Mouse (Mus musculus): ENCODE results near the gene Gorasp1. TPM values are rescaled to one million over a fixed set of nuclear protein-coding genes. Genes with fewer than 3 reads are reported as not detected.
A peak's percentile ranks its signal among the peaks of the same experiment; 100 is the strongest.

Gene Gorasp1
- 17.8 and 20.7 TPM in 2 replicates for polyA plus RNA-seq (2012; rRNA removed)

DNA sequence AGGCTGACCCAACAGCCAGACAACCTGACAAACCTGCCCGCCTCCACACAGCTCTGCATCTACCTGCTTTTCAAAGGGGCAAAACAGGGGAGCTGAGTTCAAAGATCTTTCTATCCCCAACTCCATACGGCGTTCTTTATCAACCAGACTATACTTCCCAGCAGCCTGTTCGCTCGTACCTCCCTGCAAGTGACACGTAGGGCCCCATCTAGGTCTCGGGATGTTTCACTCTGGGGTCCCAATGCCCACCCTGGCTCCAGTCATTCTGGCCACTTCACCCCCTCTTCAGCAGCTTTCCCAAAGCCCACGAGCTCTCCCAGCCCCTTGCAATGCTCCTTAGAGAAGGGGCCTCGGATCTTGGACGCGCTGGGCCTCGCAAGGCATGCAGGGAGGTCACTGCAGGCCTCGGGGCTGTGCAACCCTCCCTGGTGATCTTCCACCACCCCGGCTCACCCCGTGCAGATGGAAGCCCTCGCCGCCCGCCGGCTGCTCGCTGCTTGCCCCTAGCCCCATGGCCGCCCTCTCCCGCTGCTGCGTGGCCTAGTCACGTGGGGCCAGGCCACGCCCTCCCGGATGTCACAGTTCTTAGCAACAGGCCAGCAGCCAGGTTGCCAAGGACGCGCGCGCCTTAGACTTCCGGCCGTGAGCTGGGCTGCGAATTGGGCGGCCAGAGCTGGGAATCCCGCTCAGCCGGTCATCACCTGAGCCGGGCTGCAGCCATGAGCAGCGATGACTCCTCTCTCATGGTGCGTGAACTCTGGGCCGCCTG, at the start of gene Gorasp1, which contains the start of gene Ttc21a:
Gorasp1 (minus strand) TSS at position 561 of the 769 bp plus-strand sequence.
Ttc21a (plus strand) TSS at position 602 of the 769 bp plus-strand sequence.
- Histone ChIP-seq H3K27ac (ENCODE audit: insufficient read depth, low read depth, low read length) (peak within 1 kb of the TSS; percentile 19), H3K4me3 (ENCODE audit: insufficient read depth, low read depth, low read length) (peak within 1 kb of the TSS; percentile 88), H3K4me1 (ENCODE audit: control insufficient read depth, insufficient read depth, low read length) (0 out of 2 replicates have a peak, but pooled peaks cover 5% of the 10 kb centered on the region), H3K27me3 (replicated peaks; ENCODE audit: control insufficient read depth, insufficient read depth, low read length) (no peaks in the 10 kb centered on the region), H3K36me3 (ENCODE audit: control insufficient read depth, insufficient read depth, low read length) (no peaks in the 10 kb centered on the region)
- TF ChIP-seq CTCF (conservative IDR thresholded peaks at IDR 0.05; ENCODE audit: insufficient read depth, insufficient read length, low read depth, low read length) (no peak), POLR2A (IDR thresholded peaks at IDR 0.05; ENCODE audit: low read depth, low read length) (peak; percentile 50)
- 3% methylated on average over 40 of the region's 40 CpGs for WGBS
- DNase-seq = peak; percentile 97

DNA sequence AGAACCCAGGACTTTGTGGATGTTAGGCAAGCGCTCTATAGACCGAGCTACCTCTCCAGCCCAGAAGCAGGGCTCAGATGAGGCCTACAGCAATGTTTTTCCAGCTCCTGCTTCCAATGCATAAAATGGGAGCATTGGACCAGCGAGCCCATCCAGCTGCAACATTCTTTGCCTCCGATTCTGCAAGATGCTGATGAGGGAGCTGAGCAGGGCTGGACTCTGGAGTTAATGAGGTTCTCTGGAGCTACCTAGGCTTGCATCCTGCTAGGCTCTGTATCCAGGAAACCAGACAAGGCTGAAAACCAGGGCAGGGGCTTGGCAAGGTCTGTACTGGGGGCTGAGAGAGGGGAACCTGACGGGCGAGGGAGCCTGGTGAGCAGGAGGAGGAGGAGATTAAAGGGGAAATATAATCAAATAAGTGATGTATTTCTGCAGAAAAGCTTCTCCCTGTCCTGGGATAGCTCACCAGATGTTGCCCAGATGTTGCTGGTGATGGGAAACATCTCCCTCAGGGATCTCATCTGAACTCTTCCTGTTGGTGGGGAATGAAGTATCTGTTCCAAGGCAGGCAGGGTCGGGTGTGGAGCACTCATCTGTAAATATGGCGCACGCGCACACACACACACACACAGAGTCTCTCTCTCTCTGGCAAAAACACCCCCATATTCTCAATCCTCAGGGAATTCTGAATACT, 48.7 kb upstream of the Gorasp1 start:
- TF ChIP-seq CTCF (conservative IDR thresholded peaks at IDR 0.05; ENCODE audit: insufficient read depth, insufficient read length, low read depth, low read length) = no peak
- TF ChIP-seq POLR2A (IDR thresholded peaks at IDR 0.05; ENCODE audit: low read depth, low read length) = no peak
- DNase-seq = no peak
- Histone ChIP-seq H3K27me3 (replicated peaks; ENCODE audit: control insufficient read depth, insufficient read depth, low read length) (no peaks in the 10 kb centered on the region), H3K4me3 (ENCODE audit: insufficient read depth, low read depth, low read length) (no peak overlapping the region), H3K27ac (ENCODE audit: insufficient read depth, low read depth, low read length) (no peak overlapping the region), H3K36me3 (ENCODE audit: control insufficient read depth, insufficient read depth, low read length) (no peaks in the 10 kb centered on the region), H3K4me1 (ENCODE audit: control insufficient read depth, insufficient read depth, low read length) (peaks cover 19% of the 10 kb centered on the region)
- 84% methylated on average over 10 of the region's 10 CpGs for WGBS

DNA sequence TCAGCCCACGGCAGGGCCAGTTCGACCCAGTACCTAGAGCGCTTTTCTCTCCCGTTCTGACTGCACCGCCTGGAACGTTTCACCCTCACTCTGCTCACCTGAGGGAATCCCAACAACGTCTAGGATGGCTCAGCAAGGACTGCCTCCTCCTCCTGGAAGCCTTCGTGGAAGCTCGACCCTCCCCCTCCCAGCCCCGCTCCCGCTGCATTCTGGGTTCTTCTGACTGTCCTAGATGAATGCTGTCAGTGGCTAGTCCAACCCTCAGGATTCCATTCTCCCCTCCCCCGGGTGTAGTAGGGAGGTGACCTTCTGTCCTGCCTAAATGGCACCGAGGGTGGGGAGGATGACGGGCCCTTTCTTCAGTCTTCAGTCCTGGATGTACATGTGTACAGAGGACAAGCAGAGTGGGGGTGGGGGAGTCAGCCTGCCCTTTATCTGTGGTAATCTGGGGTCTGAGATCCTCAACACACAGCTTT, 47.2 kb upstream of the Gorasp1 start, which contains the start of gene Csrnp1:
Csrnp1 (minus strand) TSS at position 123 of the 476 bp plus-strand sequence.
- Histone ChIP-seq H3K4me1 (ENCODE audit: control insufficient read depth, insufficient read depth, low read length) (peaks cover 32% of the 10 kb centered on the region), H3K4me3 (ENCODE audit: insufficient read depth, low read depth, low read length) (peak within 1 kb of the TSS; percentile 96), H3K27ac (ENCODE audit: insufficient read depth, low read depth, low read length) (peak within 1 kb of the TSS; percentile 84), H3K36me3 (ENCODE audit: control insufficient read depth, insufficient read depth, low read length) (no peaks in the 10 kb centered on the region), H3K27me3 (replicated peaks; ENCODE audit: control insufficient read depth, insufficient read depth, low read length) (no peaks in the 10 kb centered on the region)
- peak; percentile 31 for DNase-seq
- 35% methylated on average over 14 of the region's 14 CpGs for WGBS
- TF ChIP-seq POLR2A (IDR thresholded peaks at IDR 0.05; ENCODE audit: low read depth, low read length) = no peak
- TF ChIP-seq CTCF (conservative IDR thresholded peaks at IDR 0.05; ENCODE audit: insufficient read depth, insufficient read length, low read depth, low read length) = no peak

DNA sequence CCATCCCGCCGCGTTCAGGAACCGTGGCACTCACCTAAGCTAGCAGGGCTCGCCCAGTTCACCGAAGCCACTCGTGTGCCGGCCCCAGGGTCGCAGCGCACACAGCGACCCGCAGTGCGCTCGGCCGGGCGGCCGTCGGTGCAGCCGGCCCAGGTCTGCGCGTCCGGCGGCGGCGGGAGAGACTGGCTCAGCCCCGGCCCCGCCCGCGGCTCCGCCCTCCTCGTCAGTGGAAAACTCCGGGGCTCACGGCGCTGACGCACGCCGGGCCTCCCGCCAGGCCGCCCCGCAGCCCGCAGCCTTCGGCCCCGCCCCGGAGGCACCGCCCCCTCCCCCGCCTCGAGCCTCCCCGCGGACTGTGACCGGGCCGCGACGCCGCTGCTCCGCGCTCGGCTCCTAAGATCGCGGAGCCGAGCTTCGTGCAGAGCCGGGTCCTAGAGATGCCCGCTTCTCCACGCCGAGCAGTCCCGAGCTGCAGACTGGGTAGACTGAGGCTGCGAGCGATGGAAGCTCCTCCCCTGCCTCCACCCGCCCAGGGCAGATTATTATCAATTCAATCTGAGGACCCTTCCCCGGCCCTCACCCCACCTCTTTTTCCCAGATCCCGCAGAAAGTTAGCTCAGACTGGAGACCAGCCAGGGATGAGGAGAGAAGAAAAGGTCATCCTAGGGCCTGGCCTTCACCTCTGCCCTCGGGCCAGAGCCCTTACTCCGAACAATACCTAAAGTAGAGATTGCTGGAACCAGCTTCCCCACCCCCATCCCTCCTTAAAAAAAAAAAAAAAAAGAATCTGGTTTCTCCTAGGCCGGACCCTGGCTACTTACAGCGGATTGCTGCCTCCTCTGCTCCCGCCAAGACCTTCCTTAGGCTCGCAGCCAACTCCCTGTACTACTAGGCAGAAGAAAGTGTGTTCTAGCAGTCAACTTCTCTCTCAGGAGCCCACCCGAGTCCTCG, 46.5 kb upstream of the Gorasp1 start:
- H3K36me3 ChIP-seq (ENCODE audit: control insufficient read depth, insufficient read depth, low read length) = no peaks in the 10 kb centered on the region
- TF ChIP-seq POLR2A (IDR thresholded peaks at IDR 0.05; ENCODE audit: low read depth, low read length) = peak; percentile 96
- no peak for TF ChIP-seq CTCF (conservative IDR thresholded peaks at IDR 0.05; ENCODE audit: insufficient read depth, insufficient read length, low read depth, low read length)
- peak overlapping the region; percentile 84 for H3K27ac ChIP-seq (ENCODE audit: insufficient read depth, low read depth, low read length)
- H3K4me3 ChIP-seq (ENCODE audit: insufficient read depth, low read depth, low read length) = peak overlapping the region; percentile 96
- H3K4me1 ChIP-seq (ENCODE audit: control insufficient read depth, insufficient read depth, low read length) = peaks cover 39% of the 10 kb centered on the region
- WGBS = 3% methylated on average over 77 of the region's 79 CpGs
- no peaks in the 10 kb centered on the region for H3K27me3 ChIP-seq (replicated peaks; ENCODE audit: control insufficient read depth, insufficient read depth, low read length)
- peak; percentile 96 for DNase-seq

DNA sequence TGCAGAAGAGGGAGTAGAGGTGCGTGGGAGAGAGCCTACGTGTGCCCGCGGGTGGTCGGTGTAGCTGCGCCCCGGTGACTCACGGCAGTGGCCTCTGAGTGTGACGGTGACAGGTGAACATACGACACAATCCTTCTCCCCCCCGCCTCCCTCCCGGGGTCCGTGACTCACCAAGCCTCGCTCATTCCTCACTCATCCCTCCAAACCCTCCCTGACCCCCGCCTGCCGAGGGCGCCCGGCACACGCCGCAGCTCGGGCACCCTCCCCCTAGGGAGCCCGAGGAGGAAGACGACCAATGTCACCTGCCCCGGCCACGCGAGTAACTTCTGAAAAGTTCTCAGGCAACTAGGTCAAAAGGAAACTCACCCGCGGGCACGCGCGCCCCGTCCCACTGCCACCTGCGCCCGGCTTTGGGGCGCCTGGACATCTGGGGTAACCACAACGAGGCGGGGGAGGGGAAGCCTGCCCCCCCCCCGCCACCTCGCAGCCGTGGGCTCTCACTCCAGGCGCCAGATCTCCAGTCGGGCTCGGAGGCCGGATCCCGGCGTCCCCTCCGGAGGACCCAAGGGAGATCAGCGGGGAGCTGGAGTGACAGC, 45.7 kb upstream of the Gorasp1 start:
- peak; percentile 66 for DNase-seq
- no peaks in the 10 kb centered on the region for H3K36me3 ChIP-seq (ENCODE audit: control insufficient read depth, insufficient read depth, low read length)
- under 1% methylated on average over 48 of the region's 48 CpGs for WGBS
- peak overlapping the region; percentile 96 for H3K4me3 ChIP-seq (ENCODE audit: insufficient read depth, low read depth, low read length)
- TF ChIP-seq CTCF (conservative IDR thresholded peaks at IDR 0.05; ENCODE audit: insufficient read depth, insufficient read length, low read depth, low read length) (no peak), POLR2A (IDR thresholded peaks at IDR 0.05; ENCODE audit: low read depth, low read length) (no peak)
- H3K4me1 ChIP-seq (ENCODE audit: control insufficient read depth, insufficient read depth, low read length) = peaks cover 46% of the 10 kb centered on the region
- H3K27me3 ChIP-seq (replicated peaks; ENCODE audit: control insufficient read depth, insufficient read depth, low read length) = no peaks in the 10 kb centered on the region
- H3K27ac ChIP-seq (ENCODE audit: insufficient read depth, low read depth, low read length) = peak overlapping the region; percentile 84

DNA sequence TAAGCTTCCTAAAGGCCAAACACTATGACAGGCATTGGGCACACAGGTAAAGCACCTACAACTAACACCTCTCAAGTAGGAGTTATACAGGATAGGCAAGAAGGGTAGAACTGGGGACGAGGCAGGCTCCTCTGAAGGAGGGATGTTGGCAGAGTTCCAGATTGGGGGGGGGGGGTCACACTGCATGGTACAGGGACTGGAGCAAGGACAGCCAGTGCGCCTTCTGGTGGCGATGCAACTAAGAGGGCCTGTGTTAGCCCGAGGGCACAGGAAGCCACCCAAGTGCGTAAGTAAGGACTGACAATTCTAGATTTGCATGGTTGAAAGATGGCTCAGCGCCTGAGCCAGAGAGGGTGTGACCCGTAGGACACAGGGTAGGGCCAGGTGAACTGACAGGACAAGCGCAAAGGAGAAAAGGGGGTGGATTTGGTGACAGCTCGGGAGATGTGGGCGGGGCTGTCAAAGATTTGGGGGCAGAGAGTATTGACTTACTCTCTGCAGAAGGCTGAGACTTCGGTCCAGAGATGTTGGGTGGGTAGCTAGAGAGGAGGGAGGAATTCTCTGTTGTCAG, 45.0 kb upstream of the Gorasp1 start:
- TF ChIP-seq CTCF (conservative IDR thresholded peaks at IDR 0.05; ENCODE audit: insufficient read depth, insufficient read length, low read depth, low read length) = peak; percentile 49
- no peak for TF ChIP-seq POLR2A (IDR thresholded peaks at IDR 0.05; ENCODE audit: low read depth, low read length)
- DNase-seq = peak; percentile 80
- 2% methylated on average over 11 of the region's 11 CpGs for WGBS
- Histone ChIP-seq H3K4me1 (ENCODE audit: control insufficient read depth, insufficient read depth, low read length) (peaks cover 53% of the 10 kb centered on the region), H3K27me3 (replicated peaks; ENCODE audit: control insufficient read depth, insufficient read depth, low read length) (no peaks in the 10 kb centered on the region), H3K27ac (ENCODE audit: insufficient read depth, low read depth, low read length) (peak overlapping the region; percentile 84), H3K36me3 (ENCODE audit: control insufficient read depth, insufficient read depth, low read length) (no peaks in the 10 kb centered on the region), H3K4me3 (ENCODE audit: insufficient read depth, low read depth, low read length) (peak overlapping the region; percentile 96)

Data from kidney, adult 2 months (tissue).